Mouse (Mus musculus): ENCODE measurements around the gene Ddx46.
A peak's percentile ranks its signal among the peaks of the same experiment; 100 is the strongest.

Gene Ddx46

GRCm38 (mm10) chr13:55721516-55721915, 86.7 kb downstream of the Ddx46 start:
- DNase-seq (ENCODE audit: low read depth, low spot score): no peak

GRCm38 (mm10) chr13:55721995-55722394, 87.2 kb downstream of the Ddx46 start:
- DNase-seq (ENCODE audit: low read depth, low spot score): no peak

GRCm38 (mm10) chr13:55726598-55727119, 91.8 kb downstream of the Ddx46 start:
- DNase-seq (ENCODE audit: low read depth, low spot score): no peak

- DNase-seq (ENCODE audit: low read depth, low spot score): peak; percentile 93
Measured at GRCm38 (mm10) chr13:55727120-55727838, 92.5 kb downstream of the Ddx46 start, which contains the start of gene Pcbd2. Gene Pcbd2, plus strand, starts transcription at chr13:55727368.

- DNase-seq (ENCODE audit: low read depth, low spot score): peak; percentile 89
Measured at GRCm38 (mm10) chr13:55727839-55728238, 93.0 kb downstream of the Ddx46 start.

- DNase-seq (ENCODE audit: low read depth, low spot score): no peak
Measured at GRCm38 (mm10) chr13:55730716-55731115, 95.9 kb downstream of the Ddx46 start.

All from A20 (cell line).